Mouse (Mus musculus) stomach, postnatal 0 days (tissue): Measurements from ENCODE around the gene Kmt2a.

Source experiments
- CTCF ChIP-seq: IDR thresholded peaks from 2 replicates; pipeline ENCODE4 v1.5.1; 2016; ENCODE audit warnings: antibody characterized with exemption, low read depth, mild to moderate bottlenecking, moderate library complexity
- EP300 ChIP-seq: optimal IDR thresholded peaks from 2 replicates; pipeline ENCODE3; 2016; ENCODE audit warnings: antibody characterized with exemption

GRCm38 (mm10) chr9:44916196-44916595 is 35.1 kb upstream of the Kmt2a start:
- TF ChIP-seq CTCF (peak; percentile 78), EP300 (no peak)
